Mouse (Mus musculus) erythroblast, embryonic 14.5 days (primary cell): Measurements from ENCODE around the gene Gtpbp3.

ENCODE experiments used
- GATA1 ChIP-seq: IDR thresholded peaks from 2 replicates; pipeline ENCODE4 v1.6.1; 2012; ENCODE audit warnings: low read length, inconsistent platforms, mixed read lengths
- TAL1 ChIP-seq: IDR thresholded peaks from 3 replicates; pipeline ENCODE4 v1.6.1; 2012; ENCODE audit warnings: low read length, inconsistent platforms, mixed read lengths

DNA sequence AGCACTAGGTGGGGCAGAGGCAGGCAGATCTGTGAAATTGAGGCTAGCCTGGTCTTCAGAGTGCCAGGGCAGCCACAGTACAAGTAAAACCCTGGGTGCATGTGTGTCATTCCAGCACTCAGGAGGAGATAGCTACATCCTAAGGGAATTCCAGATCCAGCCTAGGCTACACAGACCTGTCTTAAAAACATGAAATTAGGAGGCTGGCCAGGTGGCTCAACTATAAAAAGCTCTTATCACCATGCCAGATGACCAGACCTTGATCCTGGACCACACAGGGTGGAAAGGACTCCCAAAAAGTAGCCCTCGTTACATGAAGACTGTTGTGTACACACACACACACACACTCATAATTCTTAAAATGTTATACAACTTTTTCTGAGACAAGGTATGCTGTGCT, 19.9 kb upstream of the Gtpbp3 start:
- TF ChIP-seq GATA1 (no peak), TAL1 (no peak)
